10 mouse cellular contexts compared by ENCODE assay signal in the genomic region with DNA sequence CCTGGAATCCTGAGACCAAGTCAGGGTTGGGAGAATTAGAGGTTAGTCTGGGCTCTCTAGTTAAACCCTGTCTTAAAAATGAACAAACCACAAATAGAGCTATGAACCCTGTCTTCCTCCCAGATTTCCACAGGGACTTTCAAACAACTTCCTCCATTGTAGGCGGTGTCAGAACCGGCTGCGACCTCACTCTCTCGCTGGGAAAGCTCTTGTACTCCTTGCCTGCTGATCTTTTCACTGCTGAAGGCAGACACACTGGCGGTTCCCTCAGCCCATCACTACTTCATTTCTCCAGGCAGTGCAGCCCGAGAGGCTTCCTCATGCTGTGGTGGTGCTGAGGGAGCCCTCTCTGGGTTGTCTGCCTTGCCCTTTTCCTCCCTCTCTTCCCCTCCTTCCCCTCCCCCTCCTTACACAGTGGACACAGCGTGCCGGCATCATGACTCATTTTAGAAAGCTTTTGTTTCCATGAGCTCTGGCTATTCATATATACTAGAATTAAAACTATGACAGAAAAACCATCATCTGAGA. TPM values are rescaled to one million over a fixed set of nuclear protein-coding genes. Genes with fewer than 3 reads are reported as not detected.
DNase-seq lines count a peak whose midpoint lies in the region; ATAC-seq and TF ChIP-seq lines count a peak whose summit lies in the region.
"Had no signal": no experiment of that assay in that cellular context is flagged by ENCODE, and none has a peak within 500 bp of the region (broad histone marks: within the 10 kb centered on the region; RNA-seq: fewer than 3 reads in every experiment).

No protein-coding gene starts in this region.

- TF ChIP-seq CTCF in gastrocnemius, adult 2 months (IDR thresholded peaks at IDR 0.05): no peak
- no peak for TF ChIP-seq CTCF in kidney, adult 2 months (conservative IDR thresholded peaks at IDR 0.05; ENCODE audit: insufficient read depth, insufficient read length, low read depth, low read length)

- intact Hi-C loops in gastrocnemius, adult 2 months (cut with DNase I): no loop called here

- H3K4me1 ChIP-seq in kidney, adult 2 months (ENCODE audit: control insufficient read depth, insufficient read depth, low read length): no peaks in the 10 kb centered on the region
- H3K4me1 ChIP-seq in lung, embryonic 15.5 days: peaks cover 22% of the 10 kb centered on the region

- peak overlapping the region; percentile 52 for H3K4me2 ChIP-seq in lung, embryonic 15.5 days

- H3K27ac ChIP-seq in gastrocnemius, adult 2 months: peak overlapping the region; percentile 61; the same call in 1 of the 2 replicates
- peak overlapping the region; percentile 64 for H3K27ac ChIP-seq in kidney, adult 2 months (ENCODE audit: insufficient read depth, low read depth, low read length)
- peak overlapping the region; percentile 85 for H3K27ac ChIP-seq in lung, embryonic 15.5 days

- H3K36me3 ChIP-seq in kidney, adult 2 months (ENCODE audit: control insufficient read depth, insufficient read depth, low read length): no peaks in the 10 kb centered on the region
- no peaks in the 10 kb centered on the region for H3K36me3 ChIP-seq in lung, embryonic 15.5 days

- H3K9ac ChIP-seq in lung, embryonic 15.5 days: no peak overlapping the region

- WGBS in kidney, adult 2 months: 15% methylated on average over 8 of the region's 8 CpGs
- WGBS in lung, embryonic 15.5 days: 3% methylated on average over 8 of the region's 8 CpGs

- peak; percentile 8; the same call in 1 of the 2 replicates for ATAC-seq in common myeloid progenitor, adult 5-6 weeks (replicated peaks; ENCODE audit: low read depth, poor library complexity, severe bottlenecking)
- peak; percentile 55; the same call in 1 of the 2 replicates for ATAC-seq in lung, embryonic 15.5 days (ENCODE audit: borderline replicate concordance, extremely low read depth, low FRiP score, low TSS enrichment)

- H3K9me3 ChIP-seq in lung, embryonic 15.5 days: no peaks in the 10 kb centered on the region

- H3K4me3 ChIP-seq in gastrocnemius, adult 2 months: peak overlapping the region; percentile 63
- H3K4me3 ChIP-seq in kidney, adult 2 months (ENCODE audit: insufficient read depth, low read depth, low read length): peak overlapping the region; percentile 9; the same call in 1 of the 2 replicates
- peak overlapping the region; percentile 30; the same call in 1 of the 2 replicates for H3K4me3 ChIP-seq in lung, embryonic 15.5 days

- H3K27me3 ChIP-seq in kidney, adult 2 months (replicated peaks; ENCODE audit: control insufficient read depth, insufficient read depth, low read length): no peaks in the 10 kb centered on the region
- H3K27me3 ChIP-seq in lung, embryonic 15.5 days: no peaks in the 10 kb centered on the region

- no peak for TF ChIP-seq POLR2A in kidney, adult 2 months (IDR thresholded peaks at IDR 0.05; ENCODE audit: low read depth, low read length)

- no peak for DNase-seq in gastrocnemius, adult 2 months
- no peak for DNase-seq in gastrocnemius, postnatal 25 days
- DNase-seq in heart, adult 9 months (ENCODE audit: low spot score in 2 of 2): peak; percentile 16 to 21
- DNase-seq in kidney, adult 2 months: peak; percentile 27
- peak; percentile 50 for DNase-seq in retina, postnatal 1 day
- DNase-seq in layer of hippocampus, adult 9-11 months: no peak

RNA-seq across cellular contexts. Expression of gene Fgfbp1, which starts 32.8 kb away (rescaled TPM):
- total RNA-seq in gastrocnemius, adult 2 months (2021): 1 to 10 TPM; 4.0 to 5.4 TPM
- 1 to 10 TPM; 1.5 to 2.3 TPM for total RNA-seq in gastrocnemius, postnatal 25 days (2021)
- total RNA-seq in common myeloid progenitor, adult 5-6 weeks (2017): not detected in 2 replicates
- 3.7 and 4.5 TPM in 2 replicates for polyA plus RNA-seq in kidney, adult 2 months (2012; rRNA removed)
- 22.6 and 27.0 TPM in 2 replicates for polyA plus RNA-seq in lung, embryonic 15.5 days (2015; fragmentation: Nextera tagmentation; extraction: Ambion mirVana)
- total RNA-seq: MEL; neutrophil, adult 5-6 weeks had no signal

RNA-seq across cellular contexts. Expression of gene Gm7879, which starts 35.9 kb away (rescaled TPM):
- total RNA-seq in gastrocnemius, adult 2 months (2021): 1 to 10 TPM; 5.4 to 5.8 TPM
- 1 to 10 TPM; 3.2 to 5.3 TPM for total RNA-seq in gastrocnemius, postnatal 25 days (2021)
- total RNA-seq in common myeloid progenitor, adult 5-6 weeks (2017): 9.3 and 12.3 TPM in 2 replicates
- 0.47 and 0.50 TPM in 2 replicates for polyA plus RNA-seq in kidney, adult 2 months (2012; rRNA removed)
- 0.42 TPM in 1 of 2 replicates, not detected in the other for polyA plus RNA-seq in lung, embryonic 15.5 days (2015; fragmentation: Nextera tagmentation; extraction: Ambion mirVana)

Comparison
In these comparisons a context has a peak if more than half of its experiments do, and no peak if none do; other contexts are left out.
1. DNase-seq: peak in heart, adult 9 months (2 of 2), kidney, adult 2 months (single experiment) and retina, postnatal 1 day (single experiment); none in gastrocnemius, adult 2 months (single experiment), gastrocnemius, postnatal 25 days (single experiment) and layer of hippocampus, adult 9-11 months (single experiment).
2. H3K4me3 ChIP-seq: peak in every context shown above with its lines; median percentile 63 in gastrocnemius, adult 2 months; 30 in lung, embryonic 15.5 days; 9 in kidney, adult 2 months.
3. Peak in every context shown above with its lines, with median percentiles within 50 percentile points of each other: H3K27ac ChIP-seq.